Mouse (Mus musculus) embryo, embryonic 11 days (tissue): ENCODE data around the gene Tmem126b.

Experiments used
- DNase-seq: peaks from one replicate; pipeline ENCODE4 v3.0.0-alpha.2; 2015

Gene Tmem126b

GRCm38 (mm10) chr7:90475793-90476312, at the start of gene Tmem126b:
Gene Tmem126b (minus strand): TSS chr7:90476001.
- peak; percentile 99 for DNase-seq

- DNase-seq: peak; percentile 51
Measured at GRCm38 (mm10) chr7:90512293-90512692, 36.5 kb upstream of the Tmem126b start.

- DNase-seq: no peak
Measured at GRCm38 (mm10) chr7:90508124-90508523, 32.3 kb upstream of the Tmem126b start.

GRCm38 (mm10) chr7:90482607-90483006, 6.8 kb upstream of the Tmem126b start:
- no peak for DNase-seq

GRCm38 (mm10) chr7:90476313-90477245, 778 bp upstream of the Tmem126b start, which contains the start of gene Dlg2:
Gene Dlg2 (plus strand): TSS chr7:90476672.
- DNase-seq: no peak

- DNase-seq: no peak
Measured at GRCm38 (mm10) chr7:90473511-90473910, 2.3 kb downstream of the Tmem126b start.

- DNase-seq: no peak
Measured at GRCm38 (mm10) chr7:90461441-90461840, 14.4 kb downstream of the Tmem126b start.

GRCm38 (mm10) chr7:90460930-90461329, 14.9 kb downstream of the Tmem126b start:
- peak; percentile 48 for DNase-seq

- peak; percentile 25 for DNase-seq
Measured at GRCm38 (mm10) chr7:90460330-90460729, 15.5 kb downstream of the Tmem126b start.

- peak; percentile 64 for DNase-seq
Measured at GRCm38 (mm10) chr7:90457517-90457916, 18.3 kb downstream of the Tmem126b start.

- DNase-seq: peak; percentile 92
Measured at GRCm38 (mm10) chr7:90456845-90457468, 18.8 kb downstream of the Tmem126b start, which contains the start of gene Tmem126a. Gene Tmem126a (minus strand): TSS chr7:90457229.

- DNase-seq: no peak
Measured at GRCm38 (mm10) chr7:90456149-90456844, 19.5 kb downstream of the Tmem126b start.

GRCm38 (mm10) chr7:90444206-90444605, 31.6 kb downstream of the Tmem126b start:
- no peak for DNase-seq

GRCm38 (mm10) chr7:90443101-90444091, 32.4 kb downstream of the Tmem126b start:
- DNase-seq: peak; percentile 82

- DNase-seq: peak; percentile 100
Measured at GRCm38 (mm10) chr7:90442518-90443080, 33.2 kb downstream of the Tmem126b start, which contains the start of gene Crebzf. Gene Crebzf (plus strand): TSS chr7:90442729.

GRCm38 (mm10) chr7:90442070-90442469, 33.7 kb downstream of the Tmem126b start:
- DNase-seq: no peak

- DNase-seq: no peak
Measured at GRCm38 (mm10) chr7:90440044-90440443, 35.8 kb downstream of the Tmem126b start.

- no peak for DNase-seq
Measured at GRCm38 (mm10) chr7:90432221-90432620, 43.6 kb downstream of the Tmem126b start.

GRCm38 (mm10) chr7:90427006-90427405, 48.8 kb downstream of the Tmem126b start:
- no peak for DNase-seq

GRCm38 (mm10) chr7:90426020-90427001, 49.5 kb downstream of the Tmem126b start, which contains the start of gene Ccdc89:
Gene Ccdc89 (plus strand): TSS chr7:90426577.
- DNase-seq: peak; percentile 88
